Mouse (Mus musculus): ENCODE results near the gene Prox2. TPM values are rescaled to one million over a fixed set of nuclear protein-coding genes. Genes with fewer than 3 reads are reported as not detected.

The Prox2 gene
- polyA plus RNA-seq, 1 experiment from 2014 or later: 1.9 TPM

DNA sequence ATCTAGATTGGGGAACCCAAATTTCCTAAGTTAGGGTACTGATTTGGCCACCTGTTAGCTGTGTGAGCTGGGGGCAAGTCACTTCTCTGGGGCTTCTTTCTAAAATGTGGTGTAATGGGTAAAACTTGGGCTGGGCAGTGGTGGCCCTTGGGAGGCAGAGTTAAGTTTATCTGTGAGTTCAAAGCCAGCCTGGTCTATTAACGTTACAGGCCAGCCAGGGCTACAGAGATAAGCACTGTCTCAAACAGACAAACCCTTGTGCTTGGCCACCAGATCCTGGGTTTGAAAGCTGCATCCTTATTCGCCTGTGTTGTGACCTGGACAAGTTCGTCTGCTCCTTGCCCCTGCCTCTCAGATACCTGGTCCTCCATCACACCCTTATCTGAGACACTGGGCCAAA lies 19.4 kb downstream of the Prox2 start:
- H3K27ac ChIP-seq (ENCODE audit: low read length): no peak overlapping the region
- 84% methylated on average over 3 of the region's 3 CpGs for WGBS

DNA sequence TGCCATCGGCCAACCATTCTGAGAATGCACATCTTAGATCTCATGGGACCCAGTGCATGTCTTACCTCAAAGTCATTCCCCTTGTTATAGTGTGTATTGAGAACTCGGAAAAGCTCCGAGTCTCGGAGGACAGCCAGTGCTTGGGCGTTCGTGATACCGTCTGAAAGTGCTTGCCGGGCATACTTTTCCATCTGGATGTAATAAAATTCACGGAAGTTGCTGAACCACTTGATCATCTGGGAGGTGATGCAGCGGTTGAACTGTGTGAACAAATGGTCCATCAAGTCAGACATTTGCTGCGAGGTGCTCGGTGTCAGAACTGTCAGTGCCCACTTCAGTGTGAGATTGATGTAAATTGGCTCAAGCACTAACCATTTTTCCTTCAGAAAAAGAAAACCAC lies 22.7 kb downstream of the Prox2 start:
- Histone ChIP-seq H3K4me2 (ENCODE audit: low read length) (no peak overlapping the region), H3K9ac (ENCODE audit: low read depth, low read length) (no peak overlapping the region), H3K36me3 (ENCODE audit: control insufficient read depth, insufficient read depth, low read length) (no peaks in the 10 kb centered on the region; the same call in 1 of the 2 replicates), H3K9me3 (replicated peaks; ENCODE audit: control insufficient read depth, low read length, poor library complexity, severe bottlenecking) (no peaks in the 10 kb centered on the region), H3K27ac (ENCODE audit: low read length) (no peak overlapping the region), H3K4me1 (ENCODE audit: control insufficient read depth, insufficient read depth, low read length) (no peaks in the 10 kb centered on the region), H3K4me3 (ENCODE audit: low read depth, low read length) (no peak overlapping the region), H3K27me3 (ENCODE audit: control insufficient read depth, insufficient read depth, low read depth, low read length) (no peaks in the 10 kb centered on the region)
- WGBS: 95% methylated on average over 12 of the region's 12 CpGs
- ATAC-seq: no peak

More for the DNA sequence above, 19.4 kb downstream of the Prox2 start:
- no peaks in the 10 kb centered on the region for H3K9me3 ChIP-seq (replicated peaks; ENCODE audit: control insufficient read depth, low read length, poor library complexity, severe bottlenecking)
- no peaks in the 10 kb centered on the region; the same call in 1 of the 2 replicates for H3K36me3 ChIP-seq (ENCODE audit: control insufficient read depth, insufficient read depth, low read length)
- H3K4me2 ChIP-seq (ENCODE audit: low read length): no peak overlapping the region
- H3K9ac ChIP-seq (ENCODE audit: low read depth, low read length): no peak overlapping the region
- no peak for ATAC-seq
- H3K4me1 ChIP-seq (ENCODE audit: control insufficient read depth, insufficient read depth, low read length): no peaks in the 10 kb centered on the region
- no peak overlapping the region for H3K4me3 ChIP-seq (ENCODE audit: low read depth, low read length)
- H3K27me3 ChIP-seq (ENCODE audit: control insufficient read depth, insufficient read depth, low read depth, low read length): no peaks in the 10 kb centered on the region

GRCm38 (mm10) chr12:85084941-85085340 lies 25.6 kb downstream of the Prox2 start:
- H3K27ac ChIP-seq (ENCODE audit: low read length): no peak overlapping the region
- no peaks in the 10 kb centered on the region; the same call in 1 of the 2 replicates for H3K36me3 ChIP-seq (ENCODE audit: control insufficient read depth, insufficient read depth, low read length)
- H3K27me3 ChIP-seq (ENCODE audit: control insufficient read depth, insufficient read depth, low read depth, low read length): no peaks in the 10 kb centered on the region
- H3K4me1 ChIP-seq (ENCODE audit: control insufficient read depth, insufficient read depth, low read length): no peaks in the 10 kb centered on the region
- ATAC-seq: no peak
- no peak overlapping the region for H3K4me3 ChIP-seq (ENCODE audit: low read depth, low read length)
- 88% methylated on average over 4 of the region's 4 CpGs for WGBS
- no peaks in the 10 kb centered on the region for H3K9me3 ChIP-seq (replicated peaks; ENCODE audit: control insufficient read depth, low read length, poor library complexity, severe bottlenecking)
- H3K4me2 ChIP-seq (ENCODE audit: low read length): no peak overlapping the region
- no peak overlapping the region for H3K9ac ChIP-seq (ENCODE audit: low read depth, low read length)

- no peak overlapping the region for H3K9ac ChIP-seq (ENCODE audit: low read depth, low read length)
- H3K36me3 ChIP-seq (ENCODE audit: control insufficient read depth, insufficient read depth, low read length): no peaks in the 10 kb centered on the region; the same call in 1 of the 2 replicates
- WGBS: 96% methylated on average over 2 of the region's 2 CpGs
- no peak overlapping the region for H3K4me3 ChIP-seq (ENCODE audit: low read depth, low read length)
- no peaks in the 10 kb centered on the region for H3K4me1 ChIP-seq (ENCODE audit: control insufficient read depth, insufficient read depth, low read length)
- no peak overlapping the region for H3K27ac ChIP-seq (ENCODE audit: low read length)
- no peak overlapping the region for H3K4me2 ChIP-seq (ENCODE audit: low read length)
- ATAC-seq: no peak
- no peaks in the 10 kb centered on the region for H3K9me3 ChIP-seq (replicated peaks; ENCODE audit: control insufficient read depth, low read length, poor library complexity, severe bottlenecking)
- H3K27me3 ChIP-seq (ENCODE audit: control insufficient read depth, insufficient read depth, low read depth, low read length): no peaks in the 10 kb centered on the region
Measured at GRCm38 (mm10) chr12:85084257-85084656, 26.3 kb downstream of the Prox2 start.

GRCm38 (mm10) chr12:85077100-85077499 lies 33.5 kb downstream of the Prox2 start:
- WGBS: 90% methylated on average over 3 of the region's 3 CpGs
- Histone ChIP-seq H3K4me3 (ENCODE audit: low read depth, low read length) (no peak overlapping the region), H3K4me1 (ENCODE audit: control insufficient read depth, insufficient read depth, low read length) (no peaks in the 10 kb centered on the region), H3K36me3 (ENCODE audit: control insufficient read depth, insufficient read depth, low read length) (peaks cover 10% of the 10 kb centered on the region; the same call in 1 of the 2 replicates), H3K9ac (ENCODE audit: low read depth, low read length) (no peak overlapping the region), H3K27me3 (ENCODE audit: control insufficient read depth, insufficient read depth, low read depth, low read length) (no peaks in the 10 kb centered on the region), H3K4me2 (ENCODE audit: low read length) (no peak overlapping the region), H3K27ac (ENCODE audit: low read length) (no peak overlapping the region), H3K9me3 (replicated peaks; ENCODE audit: control insufficient read depth, low read length, poor library complexity, severe bottlenecking) (no peaks in the 10 kb centered on the region)
- ATAC-seq: no peak

GRCm38 (mm10) chr12:85071043-85071442 lies 39.5 kb downstream of the Prox2 start:
- no peaks in the 10 kb centered on the region for H3K4me1 ChIP-seq (ENCODE audit: control insufficient read depth, insufficient read depth, low read length)
- no peaks in the 10 kb centered on the region for H3K9me3 ChIP-seq (replicated peaks; ENCODE audit: control insufficient read depth, low read length, poor library complexity, severe bottlenecking)
- no peak for ATAC-seq
- H3K27me3 ChIP-seq (ENCODE audit: control insufficient read depth, insufficient read depth, low read depth, low read length): no peaks in the 10 kb centered on the region
- H3K9ac ChIP-seq (ENCODE audit: low read depth, low read length): no peak overlapping the region
- H3K4me2 ChIP-seq (ENCODE audit: low read length): no peak overlapping the region
- peaks cover 10% of the 10 kb centered on the region; the same call in 1 of the 2 replicates for H3K36me3 ChIP-seq (ENCODE audit: control insufficient read depth, insufficient read depth, low read length)
- H3K4me3 ChIP-seq (ENCODE audit: low read depth, low read length): no peak overlapping the region
- no peak overlapping the region for H3K27ac ChIP-seq (ENCODE audit: low read length)

GRCm38 (mm10) chr12:85051218-85051617 lies 59.3 kb downstream of the Prox2 start:
- Histone ChIP-seq H3K27me3 (ENCODE audit: control insufficient read depth, insufficient read depth, low read depth, low read length) (no peaks in the 10 kb centered on the region), H3K27ac (ENCODE audit: low read length) (no peak overlapping the region), H3K4me3 (ENCODE audit: low read depth, low read length) (no peak overlapping the region), H3K4me1 (ENCODE audit: control insufficient read depth, insufficient read depth, low read length) (no peaks in the 10 kb centered on the region), H3K9me3 (replicated peaks; ENCODE audit: control insufficient read depth, low read length, poor library complexity, severe bottlenecking) (no peaks in the 10 kb centered on the region), H3K4me2 (ENCODE audit: low read length) (no peak overlapping the region), H3K9ac (ENCODE audit: low read depth, low read length) (no peak overlapping the region), H3K36me3 (ENCODE audit: control insufficient read depth, insufficient read depth, low read length) (peaks cover 26% of the 10 kb centered on the region)
- no peak for ATAC-seq
- WGBS: 78% methylated on average over 6 of the region's 6 CpGs

Other genes starting within 250 kb of the Prox2 start
- gene Ltbp2, start 234.2 kb downstream of the Prox2 start, polyA plus RNA-seq (2015; fragmentation: Nextera tagmentation; extraction: Ambion mirVana): 0.11 TPM in 1 of 2 replicates, not detected in the other
- gene Fcf1, start 139.9 kb downstream of the Prox2 start, polyA plus RNA-seq (2015; fragmentation: Nextera tagmentation; extraction: Ambion mirVana): 75.7 and 82.0 TPM in 2 replicates
- gene Arel1, start 139.9 kb downstream of the Prox2 start, polyA plus RNA-seq (2015; fragmentation: Nextera tagmentation; extraction: Ambion mirVana): 37.9 and 38.4 TPM in 2 replicates
- 30.3 and 32.1 TPM in 2 replicates for gene Ylpm1, start 114.4 kb downstream of the Prox2 start, polyA plus RNA-seq (2015; fragmentation: Nextera tagmentation; extraction: Ambion mirVana)
- 103 and 104 TPM in 2 replicates for gene Dlst, start 74 bp upstream of the Prox2 start, polyA plus RNA-seq (2015; fragmentation: Nextera tagmentation; extraction: Ambion mirVana)
- gene Rps6kl1, start 40.5 kb upstream of the Prox2 start, polyA plus RNA-seq (2015; fragmentation: Nextera tagmentation; extraction: Ambion mirVana): 39.3 and 43.3 TPM in 2 replicates
- 8.0 and 9.0 TPM in 2 replicates for gene Pgf, start 67.0 kb upstream of the Prox2 start, polyA plus RNA-seq (2015; fragmentation: Nextera tagmentation; extraction: Ambion mirVana)
- 72.5 and 75.2 TPM in 2 replicates for gene Eif2b2, start 108.7 kb upstream of the Prox2 start, polyA plus RNA-seq (2015; fragmentation: Nextera tagmentation; extraction: Ambion mirVana)
- gene Mlh3, start 159.8 kb upstream of the Prox2 start, polyA plus RNA-seq (2015; fragmentation: Nextera tagmentation; extraction: Ambion mirVana): 9.0 and 9.1 TPM in 2 replicates
- gene Acyp1, start 177.7 kb upstream of the Prox2 start, polyA plus RNA-seq (2015; fragmentation: Nextera tagmentation; extraction: Ambion mirVana): 48.4 and 50.2 TPM in 2 replicates
- 2.2 and 2.4 TPM in 2 replicates for gene Zc2hc1c, start 177.8 kb upstream of the Prox2 start, polyA plus RNA-seq (2015; fragmentation: Nextera tagmentation; extraction: Ambion mirVana)
- 9.1 and 10.2 TPM in 2 replicates for gene Nek9, start 228.6 kb upstream of the Prox2 start, polyA plus RNA-seq (2015; fragmentation: Nextera tagmentation; extraction: Ambion mirVana)

Data from midbrain, embryonic 16.5 days (tissue).